Mouse (Mus musculus): ENCODE measurements around the gene Dnase1l3. TPM values are rescaled to one million over a fixed set of nuclear protein-coding genes. Genes with fewer than 3 reads are reported as not detected.

Gene Dnase1l3
- total RNA-seq (2014; rRNA removed) (10.0 and 10.9 TPM in 2 replicates), polyA plus RNA-seq (2012; rRNA removed) (20.5 and 24.3 TPM in 2 replicates)

DNA sequence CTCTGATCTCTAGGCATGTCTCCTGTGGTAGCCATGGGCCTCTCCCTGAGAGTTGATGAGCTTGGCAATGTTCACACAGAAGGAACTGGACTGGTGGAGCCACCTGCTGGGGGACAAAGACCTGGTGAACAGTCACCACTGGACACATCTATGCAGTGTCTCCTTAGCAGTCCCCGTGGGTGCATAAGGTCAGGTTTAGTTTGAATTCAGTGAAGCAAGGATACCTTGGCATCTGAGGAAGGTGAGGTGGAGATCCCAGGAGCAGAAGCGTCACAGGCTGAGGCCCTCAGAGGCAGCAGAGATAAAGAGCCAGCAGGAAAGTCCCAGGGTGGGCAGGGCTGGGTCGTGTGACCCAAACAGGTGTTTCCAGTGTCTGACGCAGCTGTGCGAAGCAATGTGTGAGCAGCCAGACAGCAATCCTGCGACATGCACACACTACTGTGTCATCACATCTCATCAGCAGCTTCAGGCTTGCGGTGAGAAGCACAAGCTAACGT, at the start of gene Dnase1l3:
Gene Dnase1l3, minus strand, starts transcription at position 303 of the 497 bp plus-strand sequence.
- H3K27ac ChIP-seq (replicated peaks; ENCODE audit: insufficient read depth, low read depth, low read length), result peak within 1 kb of the TSS; percentile 86
- no peak for TF ChIP-seq POLR2A (IDR thresholded peaks at IDR 0.05; ENCODE audit: extremely low read depth, insufficient read depth, low read length)
- peak; percentile 82 for TF ChIP-seq CTCF (IDR thresholded peaks at IDR 0.05; ENCODE audit: low read depth, low read length)
- no peaks in the 10 kb centered on the region for H3K27me3 ChIP-seq (ENCODE audit: control insufficient read depth, insufficient read depth, low read length)
- no peaks in the 10 kb centered on the region for H3K36me3 ChIP-seq (ENCODE audit: control insufficient read depth, insufficient read depth, low read length)
- 55% methylated on average over 8 of the region's 8 CpGs for WGBS
- no peaks in the 10 kb centered on the region for H3K79me2 ChIP-seq (ENCODE audit: control insufficient read depth, insufficient read depth, low read length)
- DNase-seq (ENCODE audit: extremely low read depth, low read depth, low spot score), result peak; percentile 51
- H3K4me1 ChIP-seq (ENCODE audit: control insufficient read depth, insufficient read depth, low read length), result no peaks in the 10 kb centered on the region; the same call in none of the 2 replicates
- H3K9ac ChIP-seq (ENCODE audit: low read depth, low read length), result peak within 1 kb of the TSS; percentile 50
- H3K4me3 ChIP-seq (ENCODE audit: insufficient read depth, low read depth, low read length), result peak within 1 kb of the TSS; percentile 44

DNA sequence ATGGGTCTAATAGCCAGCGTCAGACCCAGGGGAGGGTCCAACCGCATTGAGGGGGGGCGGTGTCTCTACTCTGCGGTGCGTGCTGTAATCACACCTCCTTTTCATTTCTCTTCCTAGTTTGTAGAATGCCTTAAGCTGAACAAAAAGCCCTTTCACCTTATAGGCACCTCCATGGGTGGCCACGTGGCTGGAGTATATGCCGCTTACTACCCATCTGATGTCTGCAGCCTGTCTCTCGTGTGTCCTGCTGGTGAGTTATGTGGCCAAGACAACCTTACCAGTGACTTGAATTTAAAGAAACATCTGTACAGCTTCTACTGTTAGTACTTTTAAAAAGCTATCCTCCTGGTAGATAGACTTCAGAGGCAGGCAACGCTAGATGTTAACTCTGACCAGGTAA, 48.2 kb upstream of the Dnase1l3 start:
- H3K27me3 ChIP-seq (ENCODE audit: control insufficient read depth, insufficient read depth, low read length), result no peaks in the 10 kb centered on the region
- TF ChIP-seq CTCF (IDR thresholded peaks at IDR 0.05; ENCODE audit: low read depth, low read length) (no peak), POLR2A (IDR thresholded peaks at IDR 0.05; ENCODE audit: extremely low read depth, insufficient read depth, low read length) (no peak)
- H3K27ac ChIP-seq (replicated peaks; ENCODE audit: insufficient read depth, low read depth, low read length), result no peak overlapping the region
- no peak overlapping the region for H3K4me3 ChIP-seq (ENCODE audit: insufficient read depth, low read depth, low read length)
- peaks cover 19% of the 10 kb centered on the region for H3K4me1 ChIP-seq (ENCODE audit: control insufficient read depth, insufficient read depth, low read length)
- WGBS, result 96% methylated on average over 9 of the region's 9 CpGs
- H3K9ac ChIP-seq (ENCODE audit: low read depth, low read length), result no peak overlapping the region
- peaks cover 20% of the 10 kb centered on the region for H3K36me3 ChIP-seq (ENCODE audit: control insufficient read depth, insufficient read depth, low read length)
- no peaks in the 10 kb centered on the region for H3K79me2 ChIP-seq (ENCODE audit: control insufficient read depth, insufficient read depth, low read length)
- DNase-seq (ENCODE audit: extremely low read depth, low read depth, low spot score), result no peak

DNA sequence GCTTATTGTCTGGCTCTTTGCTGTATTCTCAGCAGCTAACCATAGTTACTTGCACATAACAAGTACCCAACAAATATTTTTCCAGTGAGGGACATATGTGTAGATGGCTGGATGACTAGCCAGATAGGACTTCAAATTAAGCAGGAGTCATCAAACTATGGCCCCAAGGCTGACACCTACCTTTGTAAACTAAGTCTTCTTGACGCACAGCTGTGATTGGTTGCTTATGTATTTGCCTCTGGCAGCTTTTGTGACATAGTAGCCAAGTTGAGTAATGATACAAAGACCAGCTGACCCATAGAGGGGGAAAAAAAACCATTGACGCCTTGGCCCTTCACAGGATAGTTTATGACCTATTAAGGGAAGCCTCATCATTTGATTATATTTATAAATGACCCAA, 47.7 kb upstream of the Dnase1l3 start:
- TF ChIP-seq CTCF (IDR thresholded peaks at IDR 0.05; ENCODE audit: low read depth, low read length) (no peak), POLR2A (IDR thresholded peaks at IDR 0.05; ENCODE audit: extremely low read depth, insufficient read depth, low read length) (no peak)
- peaks cover 23% of the 10 kb centered on the region for H3K4me1 ChIP-seq (ENCODE audit: control insufficient read depth, insufficient read depth, low read length)
- peaks cover 18% of the 10 kb centered on the region for H3K36me3 ChIP-seq (ENCODE audit: control insufficient read depth, insufficient read depth, low read length)
- H3K79me2 ChIP-seq (ENCODE audit: control insufficient read depth, insufficient read depth, low read length), result no peaks in the 10 kb centered on the region
- H3K27me3 ChIP-seq (ENCODE audit: control insufficient read depth, insufficient read depth, low read length), result no peaks in the 10 kb centered on the region
- H3K9ac ChIP-seq (ENCODE audit: low read depth, low read length), result no peak overlapping the region
- DNase-seq (ENCODE audit: extremely low read depth, low read depth, low spot score), result peak; percentile 53
- 59% methylated on average over 2 of the region's 2 CpGs for WGBS
- no peak overlapping the region for H3K4me3 ChIP-seq (ENCODE audit: insufficient read depth, low read depth, low read length)
- no peak overlapping the region for H3K27ac ChIP-seq (replicated peaks; ENCODE audit: insufficient read depth, low read depth, low read length)

DNA sequence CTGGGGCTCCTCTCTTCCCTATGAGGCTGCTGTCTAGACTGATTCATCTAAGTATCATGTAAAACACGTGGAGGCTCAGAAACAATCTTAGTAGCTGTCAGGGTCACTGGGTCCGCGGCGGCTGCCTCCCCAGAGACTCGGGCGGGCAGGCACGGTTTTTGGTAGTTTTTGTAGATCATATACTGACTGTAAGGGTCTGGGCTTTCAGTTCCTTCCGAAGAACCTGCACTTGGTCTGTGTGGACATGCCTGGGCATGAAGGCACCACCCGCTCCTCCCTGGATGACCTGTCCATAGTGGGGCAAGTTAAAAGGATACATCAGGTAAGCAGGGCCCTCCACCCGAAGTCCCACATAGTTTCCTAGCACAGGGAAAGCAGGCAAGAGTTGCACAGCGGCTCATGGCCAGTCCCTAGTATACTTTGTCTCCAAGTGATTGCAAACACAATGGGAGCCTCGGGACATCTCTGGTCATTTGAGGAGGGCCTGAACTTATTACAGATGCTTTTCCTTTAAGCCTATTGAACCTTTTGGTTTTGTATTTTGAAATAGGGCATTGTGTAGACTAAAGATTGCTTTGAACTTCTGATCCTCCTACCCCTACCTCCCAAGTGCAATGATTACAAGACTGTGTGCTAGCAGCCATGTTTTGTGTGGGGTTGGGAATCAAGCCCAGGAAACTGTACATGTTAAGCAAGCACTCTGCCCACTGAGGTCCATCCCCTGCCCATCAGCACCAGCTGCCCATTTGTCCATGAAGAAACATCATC, 46.7 kb upstream of the Dnase1l3 start:
- TF ChIP-seq POLR2A (IDR thresholded peaks at IDR 0.05; ENCODE audit: extremely low read depth, insufficient read depth, low read length), result no peak
- no peak for TF ChIP-seq CTCF (IDR thresholded peaks at IDR 0.05; ENCODE audit: low read depth, low read length)
- no peak for DNase-seq (ENCODE audit: extremely low read depth, low read depth, low spot score)
- WGBS, result 90% methylated on average over 12 of the region's 12 CpGs

DNA sequence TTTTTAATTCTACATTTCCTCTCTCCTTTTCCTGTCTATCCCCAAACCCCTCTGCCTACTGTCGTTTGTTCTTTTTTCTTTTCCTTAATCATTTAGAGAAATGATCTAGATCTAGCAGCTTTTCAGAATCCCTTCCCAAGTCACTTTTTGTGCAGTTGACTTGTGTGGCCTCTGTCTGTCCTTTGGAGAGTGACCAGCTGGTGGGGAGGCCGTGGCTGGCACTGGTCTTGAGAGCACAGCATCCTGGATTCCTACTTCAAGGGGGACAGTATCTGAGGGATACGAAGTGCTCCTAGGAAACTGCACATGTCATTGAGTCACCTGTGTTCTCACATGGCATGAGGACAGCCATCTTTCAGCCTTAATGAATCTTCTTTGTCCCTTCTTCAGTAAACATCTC, 45.8 kb upstream of the Dnase1l3 start:
- Histone ChIP-seq H3K4me1 (ENCODE audit: control insufficient read depth, insufficient read depth, low read length) (peaks cover 31% of the 10 kb centered on the region), H3K27me3 (ENCODE audit: control insufficient read depth, insufficient read depth, low read length) (no peaks in the 10 kb centered on the region), H3K79me2 (ENCODE audit: control insufficient read depth, insufficient read depth, low read length) (no peaks in the 10 kb centered on the region), H3K36me3 (ENCODE audit: control insufficient read depth, insufficient read depth, low read length) (peaks cover 11% of the 10 kb centered on the region; the same call in 1 of the 2 replicates), H3K4me3 (ENCODE audit: insufficient read depth, low read depth, low read length) (no peak overlapping the region), H3K9ac (ENCODE audit: low read depth, low read length) (no peak overlapping the region), H3K27ac (replicated peaks; ENCODE audit: insufficient read depth, low read depth, low read length) (0 out of 2 replicates have a peak overlapping the region, but pooled peaks have one; percentile 5)
- TF ChIP-seq POLR2A (IDR thresholded peaks at IDR 0.05; ENCODE audit: extremely low read depth, insufficient read depth, low read length) (no peak), CTCF (IDR thresholded peaks at IDR 0.05; ENCODE audit: low read depth, low read length) (no peak)
- DNase-seq (ENCODE audit: extremely low read depth, low read depth, low spot score), result no peak
- 80% methylated on average over 3 of the region's 3 CpGs for WGBS

More for the DNA sequence above, 46.7 kb upstream of the Dnase1l3 start:
- Histone ChIP-seq H3K4me3 (ENCODE audit: insufficient read depth, low read depth, low read length) (no peak overlapping the region), H3K27me3 (ENCODE audit: control insufficient read depth, insufficient read depth, low read length) (no peaks in the 10 kb centered on the region), H3K9ac (ENCODE audit: low read depth, low read length) (no peak overlapping the region), H3K27ac (replicated peaks; ENCODE audit: insufficient read depth, low read depth, low read length) (no peak overlapping the region), H3K4me1 (ENCODE audit: control insufficient read depth, insufficient read depth, low read length) (peaks cover 27% of the 10 kb centered on the region), H3K36me3 (ENCODE audit: control insufficient read depth, insufficient read depth, low read length) (peaks cover 13% of the 10 kb centered on the region; the same call in 1 of the 2 replicates), H3K79me2 (ENCODE audit: control insufficient read depth, insufficient read depth, low read length) (no peaks in the 10 kb centered on the region)

Measured in liver, adult 2 months (tissue).